Mouse (Mus musculus) kidney, postnatal 0 days (tissue): Measurements from ENCODE around the gene Dlg1. TPM values are rescaled to one million over a fixed set of nuclear protein-coding genes. Genes with fewer than 3 reads are reported as not detected.

Experiments used
- ATAC-seq: fragments of 200-750 bp; cut with Nextera tagmentation; replicated peaks from 2 replicates; pipeline ENCODE4 v1.8.0; 2017; ENCODE audit warnings: low read depth, moderate number of reproducible peaks, moderate TSS enrichment, moderate library complexity; ENCODE audit not compliant: low FRiP score
- DNase-seq: peaks from one replicate; pipeline ENCODE4 v3.0.0-alpha.2; 2016; ENCODE audit warnings: low spot score
- H3K27ac ChIP-seq: fragments of 300-500 bp; sonication (generic); 2 replicates; pipeline ENCODE4 v1.5.1; 2014; ENCODE audit warnings: mild to moderate bottlenecking
- H3K27me3 ChIP-seq: fragments of 300-500 bp; sonication (generic); 2 replicates; pipeline ENCODE4 v1.6.1; 2014; ENCODE audit warnings: low read length, mixed read lengths; ENCODE audit not compliant: insufficient read depth
- H3K36me3 ChIP-seq: fragments of 300-500 bp; sonication (generic); 2 replicates; pipeline ENCODE4 v1.6.1; 2014; ENCODE audit warnings: low read length, mixed read lengths; ENCODE audit not compliant: insufficient read depth
- H3K4me1 ChIP-seq: fragments of 300-500 bp; sonication (generic); replicated peaks from 2 replicates; pipeline ENCODE4 v1.6.1; 2014; ENCODE audit warnings: antibody characterized with exemption, low read length, mixed read lengths; ENCODE audit not compliant: insufficient read depth
- H3K4me2 ChIP-seq: fragments of 300-500 bp; sonication (generic); 2 replicates; pipeline ENCODE4 v1.6.1; 2014; ENCODE audit warnings: mild to moderate bottlenecking, low read length, moderate library complexity, mixed read lengths
- H3K4me3 ChIP-seq: fragments of 300-500 bp; sonication (generic); replicated peaks from 2 replicates; pipeline ENCODE4 v1.5.1; 2014; ENCODE audit warnings: low read depth, low read length
- H3K9ac ChIP-seq: fragments of 300-500 bp; sonication (generic); 2 replicates; pipeline ENCODE4 v1.6.1; 2014; ENCODE audit warnings: low read depth, low read length
- H3K9me3 ChIP-seq: fragments of 300-500 bp; sonication (generic); replicated peaks from 2 replicates; pipeline ENCODE4 v1.6.1; 2016; ENCODE audit warnings: low read length, inconsistent platforms, mixed read lengths
- CTCF ChIP-seq: IDR thresholded peaks from 2 replicates; pipeline ENCODE4 v1.5.1; 2016; ENCODE audit warnings: antibody characterized with exemption, low read depth, mild to moderate bottlenecking, moderate library complexity
- WGBS: fragments of 180-500 bp; shearing (Covaris S2); extraction: QIAGEN DNeasy Blood & Tissue Kit; methylation state at CpG from one replicate; pipeline ENCODE4 v1.1.7; 2014; 5-methylcytosine and 5-hydroxymethylcytosine counted together
- polyA plus RNA-seq: library from polyadenylated mRNA; unstranded; fragments of >200 nt; fragmentation: Nextera tagmentation; extraction: Ambion mirVana; gene quantifications from 2 replicates; pipeline ENCODE4 v1.2.1, GENCODE M21; 2015

The Dlg1 gene
- polyA plus RNA-seq, 1 experiment from 2014 or later: 19.3 TPM

GRCm38 (mm10) chr16:31622356-31622755 lies 40.9 kb upstream of the Dlg1 start:
- H3K4me2 ChIP-seq: no peak overlapping the region
- H3K27me3 ChIP-seq: no peaks in the 10 kb centered on the region
- H3K4me1 ChIP-seq: peaks cover 8% of the 10 kb centered on the region; the same call in 1 of the 2 replicates
- TF ChIP-seq CTCF: no peak
- H3K9ac ChIP-seq: no peak overlapping the region
- H3K36me3 ChIP-seq: no peaks in the 10 kb centered on the region
- 100% methylated on average over 1 of the region's 1 CpGs for WGBS
- ATAC-seq (no peak), DNase-seq (no peak)
- H3K27ac ChIP-seq: no peak overlapping the region
- H3K9me3 ChIP-seq: no peaks in the 10 kb centered on the region
- H3K4me3 ChIP-seq: no peak overlapping the region

- H3K9me3 ChIP-seq: no peaks in the 10 kb centered on the region
- no peak overlapping the region for H3K9ac ChIP-seq
- H3K4me2 ChIP-seq: no peak overlapping the region
- DNase-seq (no peak), ATAC-seq (no peak)
- H3K36me3 ChIP-seq: no peaks in the 10 kb centered on the region
- H3K4me3 ChIP-seq: no peak overlapping the region
- WGBS: 41% methylated on average over 6 of the region's 6 CpGs
- H3K27me3 ChIP-seq: no peaks in the 10 kb centered on the region
- H3K4me1 ChIP-seq: peaks cover 4% of the 10 kb centered on the region; the same call in 1 of the 2 replicates
- no peak overlapping the region for H3K27ac ChIP-seq
- TF ChIP-seq CTCF: no peak
Measured at GRCm38 (mm10) chr16:31623136-31623535, 40.1 kb upstream of the Dlg1 start.

GRCm38 (mm10) chr16:31624749-31625148 lies 38.5 kb upstream of the Dlg1 start:
- Histone ChIP-seq H3K9me3 (no peaks in the 10 kb centered on the region), H3K4me2 (no peak overlapping the region), H3K27ac (no peak overlapping the region), H3K4me1 (no peaks in the 10 kb centered on the region), H3K36me3 (no peaks in the 10 kb centered on the region), H3K4me3 (no peak overlapping the region), H3K9ac (no peak overlapping the region), H3K27me3 (no peaks in the 10 kb centered on the region)
- TF ChIP-seq CTCF: no peak
- 55% methylated on average over 1 of the region's 1 CpGs for WGBS
- DNase-seq (no peak), ATAC-seq (no peak)

GRCm38 (mm10) chr16:31626331-31626730 lies 36.9 kb upstream of the Dlg1 start:
- H3K27me3 ChIP-seq: no peaks in the 10 kb centered on the region
- H3K4me3 ChIP-seq: no peak overlapping the region
- H3K27ac ChIP-seq: no peak overlapping the region
- no peak overlapping the region for H3K9ac ChIP-seq
- no peaks in the 10 kb centered on the region for H3K4me1 ChIP-seq
- ATAC-seq: no peak
- no peaks in the 10 kb centered on the region for H3K9me3 ChIP-seq
- no peak for TF ChIP-seq CTCF
- H3K4me2 ChIP-seq: no peak overlapping the region
- no peak for DNase-seq
- 61% methylated on average over 6 of the region's 6 CpGs for WGBS
- H3K36me3 ChIP-seq: no peaks in the 10 kb centered on the region

- Histone ChIP-seq H3K9ac (no peak overlapping the region), H3K9me3 (no peaks in the 10 kb centered on the region), H3K4me2 (no peak overlapping the region), H3K27ac (no peak overlapping the region), H3K36me3 (no peaks in the 10 kb centered on the region), H3K4me1 (no peaks in the 10 kb centered on the region), H3K27me3 (no peaks in the 10 kb centered on the region), H3K4me3 (no peak overlapping the region)
- no peak for ATAC-seq
- DNase-seq: no peak
- 93% methylated on average over 4 of the region's 4 CpGs for WGBS
- no peak for TF ChIP-seq CTCF
Measured at GRCm38 (mm10) chr16:31630381-31630780, 32.9 kb upstream of the Dlg1 start.

GRCm38 (mm10) chr16:31631046-31631445 lies 32.2 kb upstream of the Dlg1 start:
- H3K9me3 ChIP-seq: no peaks in the 10 kb centered on the region
- no peak for TF ChIP-seq CTCF
- no peak overlapping the region for H3K4me3 ChIP-seq
- no peaks in the 10 kb centered on the region for H3K27me3 ChIP-seq
- no peaks in the 10 kb centered on the region for H3K4me1 ChIP-seq
- H3K9ac ChIP-seq: no peak overlapping the region
- H3K4me2 ChIP-seq: no peak overlapping the region
- ATAC-seq (no peak), DNase-seq (no peak)
- H3K27ac ChIP-seq: no peak overlapping the region
- 82% methylated on average over 3 of the region's 3 CpGs for WGBS
- H3K36me3 ChIP-seq: no peaks in the 10 kb centered on the region

GRCm38 (mm10) chr16:31634371-31634770 lies 28.9 kb upstream of the Dlg1 start:
- no peak overlapping the region for H3K4me3 ChIP-seq
- 85% methylated on average over 4 of the region's 4 CpGs for WGBS
- no peaks in the 10 kb centered on the region for H3K9me3 ChIP-seq
- DNase-seq (no peak), ATAC-seq (no peak)
- H3K9ac ChIP-seq: no peak overlapping the region
- TF ChIP-seq CTCF: no peak
- no peaks in the 10 kb centered on the region for H3K27me3 ChIP-seq
- H3K4me2 ChIP-seq: no peak overlapping the region
- H3K27ac ChIP-seq: no peak overlapping the region
- H3K36me3 ChIP-seq: no peaks in the 10 kb centered on the region
- no peaks in the 10 kb centered on the region for H3K4me1 ChIP-seq
